ENCODE assay signal across 20 mouse cellular contexts in genomic region chr6:52434771-52435170, GRCm38 (mm10).
A peak's percentile ranks its signal among the peaks of the same experiment; 100 is the strongest.
DNase-seq lines count a peak whose midpoint lies in the region; ATAC-seq and TF ChIP-seq lines count a peak whose summit lies in the region.
"Had no signal": no experiment of that assay in that cellular context is flagged by ENCODE, and none has a peak within 500 bp of the region (broad histone marks: within the 10 kb centered on the region; RNA-seq: fewer than 3 reads in every experiment).

No protein-coding gene starts in this region.

- H3K4me3 ChIP-seq in lung, postnatal 0 days (ENCODE audit: low read depth, low read length), result no peak overlapping the region
- H3K4me3 ChIP-seq: forebrain, embryonic 15.5 days; heart, adult 2 months; heart, embryonic 15.5 days; hindbrain, embryonic 10.5 days had no signal

- H3K9me3 ChIP-seq in lung, postnatal 0 days (ENCODE audit: low read length), result no peaks in the 10 kb centered on the region
- H3K9me3 ChIP-seq: forebrain, embryonic 15.5 days; heart, embryonic 15.5 days; hindbrain, embryonic 10.5 days had no signal

- intact Hi-C loops in heart, postnatal 25 days (cut with DNase I), result no loop called here

- no peak overlapping the region for H3K4me2 ChIP-seq in lung, postnatal 0 days (replicated peaks; ENCODE audit: low read depth, low read length)
- H3K4me2 ChIP-seq: forebrain, embryonic 15.5 days; heart, embryonic 11.5 days; heart, embryonic 15.5 days; hindbrain, embryonic 14.5 days had no signal

- 53% methylated on average over 4 of the region's 4 CpGs for WGBS in lung, postnatal 0 days

- H3K27ac ChIP-seq in lung, postnatal 0 days (ENCODE audit: low read length), result no peak overlapping the region
- H3K27ac ChIP-seq: forebrain, embryonic 15.5 days; heart, adult 2 months; heart, embryonic 15.5 days; hindbrain, embryonic 10.5 days; hindbrain, embryonic 14.5 days had no signal

- no peaks in the 10 kb centered on the region for H3K27me3 ChIP-seq in lung, postnatal 0 days (replicated peaks; ENCODE audit: insufficient read depth, low read length)
- H3K27me3 ChIP-seq: forebrain, embryonic 15.5 days; heart, embryonic 15.5 days had no signal

- DNase-seq in heart, adult 11 months, result peak; percentile 73
- no peak for DNase-seq in heart, postnatal 25 days (ENCODE audit: low spot score)
- DNase-seq in kidney, postnatal 36 days, result peak; percentile 9 to 19
- DNase-seq in kidney, postnatal 25 days, result no peak
- DNase-seq in lung, postnatal 0 days (ENCODE audit: low spot score), result peak; percentile 79
- peak; percentile 34 for DNase-seq in lung, postnatal 36 days
- DNase-seq in urinary bladder, adult 18-20 months (ENCODE audit: low spot score in 2 of 2), result no peak
- no peak for DNase-seq in spleen, adult 18-20 months
- DNase-seq: adrenal gland, postnatal 14 days; cerebellum, adult 11-12 months; cerebellum, adult 9-10 months; cerebellum, postnatal 36 days; gastrocnemius, postnatal 10 days; heart, adult 2 months; heart, postnatal 14 days had no signal

- peak; percentile 44; the same call in 1 of the 2 replicates for ATAC-seq in lung, postnatal 0 days
- ATAC-seq: forebrain, embryonic 15.5 days had no signal

- no peak for TF ChIP-seq EP300 in lung, postnatal 0 days (IDR thresholded peaks at IDR 0.05)

- H3K4me1 ChIP-seq in lung, postnatal 0 days (ENCODE audit: insufficient read depth, low read depth, low read length), result no peaks in the 10 kb centered on the region
- H3K4me1 ChIP-seq: forebrain, embryonic 15.5 days; hindbrain, embryonic 10.5 days had no signal

- H3K9ac ChIP-seq in lung, postnatal 0 days (replicated peaks; ENCODE audit: low read depth), result no peak overlapping the region
- H3K9ac ChIP-seq: forebrain, embryonic 15.5 days; heart, embryonic 15.5 days; hindbrain, embryonic 14.5 days had no signal

- H3K36me3 ChIP-seq in lung, postnatal 0 days (ENCODE audit: insufficient read depth, low read length), result no peaks in the 10 kb centered on the region
- H3K36me3 ChIP-seq: forebrain, embryonic 15.5 days; heart, embryonic 15.5 days; hindbrain, embryonic 10.5 days had no signal

- no peak for TF ChIP-seq CTCF in lung, postnatal 0 days (IDR thresholded peaks at IDR 0.05)

Comparison
In these comparisons a context has a peak if more than half of its experiments do, and no peak if none do; other contexts are left out.
1. DNase-seq: peak in heart, adult 11 months (single experiment), kidney, postnatal 36 days (2 of 2), lung, postnatal 0 days (single experiment) and lung, postnatal 36 days (single experiment); none in heart, postnatal 25 days (single experiment), kidney, postnatal 25 days (0 of 2), urinary bladder, adult 18-20 months (0 of 2) and spleen, adult 18-20 months (0 of 2).